ENCODE assay signal across 19 mouse cellular contexts in genomic region chr3:68637960-68638359, GRCm38 (mm10). TPM values are rescaled to one million over a fixed set of nuclear protein-coding genes. Genes with fewer than 3 reads are reported as not detected.
A peak's percentile ranks its signal among the peaks of the same experiment; 100 is the strongest.
DNase-seq lines count a peak whose midpoint lies in the region; ATAC-seq and TF ChIP-seq lines count a peak whose summit lies in the region.
"Had no signal": no experiment of that assay in that cellular context is flagged by ENCODE, and none has a peak within 500 bp of the region (broad histone marks: within the 10 kb centered on the region; RNA-seq: fewer than 3 reads in every experiment).

No protein-coding gene starts in this region.

- no peak overlapping the region for H3K4me3 ChIP-seq in forebrain, embryonic 10.5 days
- H3K4me3 ChIP-seq in forebrain, embryonic 12.5 days (replicated peaks) = no peak overlapping the region
- H3K4me3 ChIP-seq in spleen, adult 2 months (ENCODE audit: extremely low read depth, insufficient read depth, insufficient read length) = peak overlapping the region; percentile 32
- H3K4me3 ChIP-seq: heart, embryonic 15.5 days; hindbrain, embryonic 12.5 days; liver, embryonic 12.5 days had no signal

- DNase-seq in forebrain, embryonic 10.5 days (ENCODE audit: extremely low spot score, low spot score) = peak; percentile 22
- DNase-seq in spleen, adult 2 months (ENCODE audit: low read depth in 1 of 2, low spot score in 2 of 2) = peak in 1 of 2 experiments; percentile 28
- DNase-seq in spleen, postnatal 10 days (ENCODE audit: low spot score in 2 of 2) = no peak
- peak; percentile 7 for DNase-seq in forelimb bud, embryonic 11.5 days (ENCODE audit: low read depth, low spot score)
- peak; percentile 58 for DNase-seq in splenic B cell, adult 2 months (ENCODE audit: low read depth, low spot score)
- DNase-seq in layer of hippocampus, postnatal 10 days (ENCODE audit: low spot score in 2 of 2) = no peak
- DNase-seq in right cerebral cortex, adult 18-20 months = no peak
- DNase-seq: adrenal gland, adult 2 months; cerebellum, postnatal 10 days; gastrocnemius, postnatal 36 days; kidney, adult 9 months; lung, postnatal 10 days; midbrain, embryonic 14.5 days had no signal

- WGBS in forebrain, embryonic 10.5 days = 20% methylated on average over 7 of the region's 7 CpGs
- WGBS in forebrain, embryonic 12.5 days = 9% methylated on average over 7 of the region's 7 CpGs
- WGBS in spleen, adult 2 months = 9% methylated on average over 7 of the region's 7 CpGs

- no peaks in the 10 kb centered on the region for H3K27me3 ChIP-seq in forebrain, embryonic 10.5 days (ENCODE audit: poor library complexity, severe bottlenecking)
- no peaks in the 10 kb centered on the region for H3K27me3 ChIP-seq in forebrain, embryonic 12.5 days
- H3K27me3 ChIP-seq in spleen, adult 2 months (ENCODE audit: control insufficient read depth, insufficient read depth, low read length) = no peaks in the 10 kb centered on the region
- H3K27me3 ChIP-seq in splenic B cell, adult 2 months (ENCODE audit: control insufficient read depth, insufficient read depth, low read length, poor library complexity, severe bottlenecking) = no peaks in the 10 kb centered on the region
- H3K27me3 ChIP-seq: heart, embryonic 15.5 days; hindbrain, embryonic 12.5 days; liver, embryonic 12.5 days; Patski had no signal

- no peaks in the 10 kb centered on the region for H3K9me3 ChIP-seq in forebrain, embryonic 10.5 days
- no peaks in the 10 kb centered on the region for H3K9me3 ChIP-seq in forebrain, embryonic 12.5 days
- H3K9me3 ChIP-seq: heart, embryonic 15.5 days; hindbrain, embryonic 12.5 days; liver, embryonic 12.5 days had no signal

- TF ChIP-seq CTCF in spleen, adult 2 months (IDR thresholded peaks at IDR 0.05; ENCODE audit: extremely low read depth, insufficient read depth, insufficient read length, insufficient replicate concordance) = no peak

- H3K27ac ChIP-seq in forebrain, embryonic 10.5 days = 0 out of 2 replicates have a peak overlapping the region, but pooled peaks have one; percentile 30
- no peak overlapping the region for H3K27ac ChIP-seq in forebrain, embryonic 12.5 days
- H3K27ac ChIP-seq in spleen, adult 2 months (ENCODE audit: insufficient read depth, low read length) = no peak overlapping the region
- H3K27ac ChIP-seq: heart, embryonic 15.5 days; hindbrain, embryonic 12.5 days; liver, embryonic 12.5 days had no signal

- TF ChIP-seq POLR2A in spleen, adult 2 months (IDR thresholded peaks at IDR 0.05; ENCODE audit: low read depth, low read length) = no peak

- no peak overlapping the region for H3K9ac ChIP-seq in forebrain, embryonic 12.5 days
- H3K9ac ChIP-seq: heart, embryonic 15.5 days; hindbrain, embryonic 12.5 days; liver, embryonic 12.5 days had no signal

- peaks cover 12% of the 10 kb centered on the region for H3K4me1 ChIP-seq in forebrain, embryonic 10.5 days
- H3K4me1 ChIP-seq in forebrain, embryonic 12.5 days = peaks cover 9% of the 10 kb centered on the region
- H3K4me1 ChIP-seq in spleen, adult 2 months (ENCODE audit: control insufficient read depth, insufficient read depth, insufficient read length) = peaks cover 7% of the 10 kb centered on the region; the same call in 1 of the 2 replicates
- H3K4me1 ChIP-seq: heart, embryonic 15.5 days; liver, embryonic 12.5 days had no signal

- no peaks in the 10 kb centered on the region for H3K36me3 ChIP-seq in forebrain, embryonic 10.5 days (replicated peaks)
- no peaks in the 10 kb centered on the region for H3K36me3 ChIP-seq in forebrain, embryonic 12.5 days (replicated peaks)
- no peaks in the 10 kb centered on the region for H3K36me3 ChIP-seq in spleen, adult 2 months (ENCODE audit: control insufficient read depth, insufficient read depth, low read length)
- H3K36me3 ChIP-seq in splenic B cell, adult 2 months (ENCODE audit: control insufficient read depth, insufficient read depth, low read length, poor library complexity, severe bottlenecking) = no peaks in the 10 kb centered on the region
- H3K36me3 ChIP-seq: heart, embryonic 15.5 days; hindbrain, embryonic 12.5 days; liver, embryonic 12.5 days had no signal

- ATAC-seq in forebrain, embryonic 12.5 days (ENCODE audit: low FRiP score) = no peak
- ATAC-seq: liver, embryonic 12.5 days; Patski had no signal

- H3K4me2 ChIP-seq in forebrain, embryonic 12.5 days = no peak overlapping the region
- H3K4me2 ChIP-seq: heart, embryonic 15.5 days; hindbrain, embryonic 12.5 days; liver, embryonic 12.5 days had no signal

RNA-seq across cellular contexts. Expression of gene Il12a, which starts 52.5 kb away (rescaled TPM):
- polyA plus RNA-seq in forebrain, embryonic 10.5 days (2016; fragmentation: Nextera tagmentation; extraction: Ambion mirVana) = 0.26 TPM in 1 of 2 replicates, not detected in the other
- polyA plus RNA-seq in forebrain, embryonic 12.5 days (2016; fragmentation: Nextera tagmentation; extraction: Ambion mirVana) = 0.24 TPM in 1 of 2 replicates, not detected in the other
- 7.3 and 9.8 TPM in 2 replicates for polyA plus RNA-seq in spleen, adult 2 months (2012; rRNA removed)
- total RNA-seq in layer of hippocampus, postnatal 10 days (2021) = under 1 TPM in 1 of 2 experiments, not detected in 1; 0.62 TPM
- polyA plus RNA-seq: adrenal gland, adult 2 months; heart, embryonic 15.5 days; hindbrain, embryonic 12.5 days; midbrain, embryonic 14.5 days; neural tube, embryonic 14.5 days; Patski had no signal

Comparison
In these comparisons a context has a peak if more than half of its experiments do, and no peak if none do; other contexts are left out.
1. DNase-seq: peak in forebrain, embryonic 10.5 days (single experiment), forelimb bud, embryonic 11.5 days (single experiment) and splenic B cell, adult 2 months (single experiment); none in spleen, postnatal 10 days (0 of 2), layer of hippocampus, postnatal 10 days (0 of 2) and right cerebral cortex, adult 18-20 months (single experiment).